Mouse (Mus musculus) heart, postnatal 0 days (tissue): ENCODE data around the gene Lmbr1l. TPM values are rescaled to one million over a fixed set of nuclear protein-coding genes. Genes with fewer than 3 reads are reported as not detected.

Source experiments
- ATAC-seq: fragments of 200-750 bp; cut with Nextera tagmentation; 2 replicates; pipeline ENCODE4 v1.8.0; 2017; ENCODE audit warnings: low read depth, moderate number of reproducible peaks, moderate library complexity; ENCODE audit not compliant: insufficient read depth
- DNase-seq: peaks from one replicate; pipeline ENCODE4 v3.0.0-alpha.2; 2016; ENCODE audit warnings: low spot score
- H3K27ac ChIP-seq: fragments of 300-500 bp; sonication (generic); 2 replicates; pipeline ENCODE4 v1.5.1; 2014; ENCODE audit warnings: low read depth, mild to moderate bottlenecking
- H3K27me3 ChIP-seq: fragments of 300-500 bp; sonication (generic); 2 replicates; pipeline ENCODE4 v1.6.1; 2014; ENCODE audit warnings: low read length, mixed read lengths; ENCODE audit not compliant: control insufficient read depth, insufficient read depth
- H3K36me3 ChIP-seq: fragments of 300-500 bp; sonication (generic); replicated peaks from 2 replicates; pipeline ENCODE4 v1.6.1; 2014; ENCODE audit warnings: low read length, mixed read lengths; ENCODE audit not compliant: control insufficient read depth, insufficient read depth
- H3K4me1 ChIP-seq: fragments of 300-500 bp; sonication (generic); 2 replicates; pipeline ENCODE4 v1.6.1; 2014; ENCODE audit warnings: antibody characterized with exemption; ENCODE audit not compliant: control insufficient read depth, insufficient read depth
- H3K4me2 ChIP-seq: fragments of 300-500 bp; sonication (generic); 2 replicates; pipeline ENCODE4 v1.6.1; 2014; ENCODE audit warnings: low read depth, mild to moderate bottlenecking, low read length, moderate library complexity
- H3K4me3 ChIP-seq: fragments of 300-500 bp; sonication (generic); 2 replicates; pipeline ENCODE4 v1.5.1; 2014; ENCODE audit warnings: low read depth, low read length
- H3K9ac ChIP-seq: fragments of 300-500 bp; sonication (generic); replicated peaks from 2 replicates; pipeline ENCODE4 v1.6.1; 2014; ENCODE audit warnings: low read depth, low read length, mixed read lengths
- H3K9me3 ChIP-seq: fragments of 300-500 bp; sonication (generic); replicated peaks from 2 replicates; pipeline ENCODE4 v1.6.1; 2016; ENCODE audit warnings: low read length; ENCODE audit not compliant: control insufficient read depth
- CTCF ChIP-seq: IDR thresholded peaks from 2 replicates; pipeline ENCODE4 v1.5.1; 2016; ENCODE audit warnings: antibody characterized with exemption, control low read depth, low read depth
- EP300 ChIP-seq: IDR thresholded peaks from 2 replicates; pipeline ENCODE4 v1.6.1; 2016; ENCODE audit warnings: antibody characterized with exemption, low read depth
- WGBS: fragments of 180-500 bp; shearing (Covaris S2); extraction: QIAGEN DNeasy Blood & Tissue Kit; methylation state at CpG from one replicate; pipeline ENCODE4 v1.1.7; 2014; 5-methylcytosine and 5-hydroxymethylcytosine counted together
- polyA plus RNA-seq: library from polyadenylated mRNA; unstranded; fragments of >200 nt; fragmentation: Nextera tagmentation; extraction: Ambion mirVana; gene quantifications from 2 replicates; pipeline ENCODE4 v1.2.1, GENCODE M21; 2015
- total RNA-seq: library from RNA; depleted of rRNA; stranded (reverse); fragments of >200 nt; gene quantifications from 2 replicates; pipeline ENCODE4 v1.2.3, GENCODE M21; 2014; ENCODE audit warnings: low replicate concordance; rRNA removed

Gene Lmbr1l
- total RNA-seq (25.5 and 28.2 TPM in 2 replicates), polyA plus RNA-seq (8.0 and 9.6 TPM in 2 replicates)

GRCm38 (mm10) chr15:98917538-98918498 lies at the start of gene Lmbr1l:
Lmbr1l (minus strand) TSS chr15:98918231.
- Histone ChIP-seq H3K4me3 (peak within 1 kb of the TSS; percentile 95), H3K27me3 (no peaks in the 10 kb centered on the region), H3K36me3 (peaks cover 26% of the 10 kb centered on the region), H3K9me3 (no peaks in the 10 kb centered on the region), H3K4me1 (peaks cover 12% of the 10 kb centered on the region), H3K9ac (peak within 1 kb of the TSS; percentile 87), H3K27ac (peak within 1 kb of the TSS; percentile 97), H3K4me2 (peak within 1 kb of the TSS; percentile 94)
- DNase-seq (peak; percentile 99), ATAC-seq (peak; percentile 96)
- WGBS = under 1% methylated on average over 77 of the region's 82 CpGs
- TF ChIP-seq EP300 (peak; percentile 34; the same call in 1 of the 2 replicates), CTCF (no peak)

- Histone ChIP-seq H3K27me3 (no peaks in the 10 kb centered on the region), H3K9ac (no peak overlapping the region), H3K4me3 (no peak overlapping the region), H3K4me1 (no peaks in the 10 kb centered on the region), H3K9me3 (no peaks in the 10 kb centered on the region), H3K27ac (no peak overlapping the region), H3K36me3 (no peaks in the 10 kb centered on the region), H3K4me2 (no peak overlapping the region)
- ATAC-seq (no peak), DNase-seq (no peak)
- TF ChIP-seq EP300 = no peak
- 43% methylated on average over 3 of the region's 3 CpGs for WGBS
These were observed 41.5 kb upstream of the Lmbr1l start for GRCm38 (mm10) chr15:98959531-98959930.

DNA sequence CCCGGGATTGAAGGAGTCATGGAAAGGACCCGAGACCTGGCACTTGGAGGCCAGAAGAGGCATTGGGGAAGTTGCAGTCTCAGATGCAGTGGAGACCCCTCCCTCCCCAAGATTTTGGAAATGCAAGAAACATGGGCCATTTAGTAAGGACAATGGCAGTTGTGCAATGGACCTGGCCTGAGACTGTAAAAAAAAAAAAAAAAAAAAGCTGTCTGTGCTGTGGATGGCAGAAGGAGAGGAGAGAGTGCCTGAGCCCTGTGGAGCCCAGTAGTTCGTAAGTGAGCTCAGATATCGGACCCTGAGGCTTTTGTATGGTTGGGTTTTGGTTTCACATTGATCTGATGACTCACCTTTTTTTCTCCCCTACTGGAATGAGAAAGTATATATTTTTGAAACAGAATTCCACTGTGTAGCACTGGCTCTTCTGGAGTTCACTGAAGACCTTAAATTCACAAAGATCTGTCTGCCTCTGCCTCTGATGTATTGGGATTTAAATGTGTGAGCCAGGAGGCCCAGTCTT lies 40.9 kb upstream of the Lmbr1l start:
- Histone ChIP-seq H3K4me1 (no peaks in the 10 kb centered on the region), H3K27me3 (no peaks in the 10 kb centered on the region), H3K4me2 (no peak overlapping the region), H3K36me3 (no peaks in the 10 kb centered on the region), H3K4me3 (no peak overlapping the region), H3K9me3 (no peaks in the 10 kb centered on the region), H3K27ac (no peak overlapping the region), H3K9ac (no peak overlapping the region)
- WGBS = 87% methylated on average over 4 of the region's 4 CpGs
- TF ChIP-seq EP300 (no peak), CTCF (no peak)
- DNase-seq (no peak), ATAC-seq (no peak)

DNA sequence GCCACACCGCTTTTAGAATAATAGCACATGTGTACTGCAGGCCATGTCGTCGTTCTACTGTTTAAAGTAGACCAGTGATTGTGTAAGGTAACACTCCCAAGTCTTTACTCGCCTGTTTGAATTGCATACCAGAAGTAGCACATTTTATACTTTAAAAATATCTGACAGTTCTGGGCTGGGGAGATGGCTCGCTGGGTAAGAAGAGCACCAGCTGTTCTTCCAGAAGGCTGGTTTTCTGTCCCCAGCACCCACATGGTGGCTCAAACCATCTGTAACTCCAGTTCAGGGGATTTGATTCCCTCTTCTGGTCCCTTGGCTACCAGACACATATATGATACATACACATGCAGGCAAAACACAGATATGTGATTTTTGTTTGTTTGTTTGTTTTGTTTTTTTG lies 39.4 kb upstream of the Lmbr1l start:
- H3K4me3 ChIP-seq = no peak overlapping the region
- no peak for ATAC-seq
- no peaks in the 10 kb centered on the region for H3K9me3 ChIP-seq
- no peaks in the 10 kb centered on the region for H3K4me1 ChIP-seq
- 82% methylated on average over 5 of the region's 5 CpGs for WGBS
- H3K27me3 ChIP-seq = no peaks in the 10 kb centered on the region
- H3K9ac ChIP-seq = no peak overlapping the region
- H3K36me3 ChIP-seq = no peaks in the 10 kb centered on the region
- H3K4me2 ChIP-seq = no peak overlapping the region
- H3K27ac ChIP-seq = no peak overlapping the region
- DNase-seq = no peak
- no peak for TF ChIP-seq EP300
- TF ChIP-seq CTCF = no peak

DNA sequence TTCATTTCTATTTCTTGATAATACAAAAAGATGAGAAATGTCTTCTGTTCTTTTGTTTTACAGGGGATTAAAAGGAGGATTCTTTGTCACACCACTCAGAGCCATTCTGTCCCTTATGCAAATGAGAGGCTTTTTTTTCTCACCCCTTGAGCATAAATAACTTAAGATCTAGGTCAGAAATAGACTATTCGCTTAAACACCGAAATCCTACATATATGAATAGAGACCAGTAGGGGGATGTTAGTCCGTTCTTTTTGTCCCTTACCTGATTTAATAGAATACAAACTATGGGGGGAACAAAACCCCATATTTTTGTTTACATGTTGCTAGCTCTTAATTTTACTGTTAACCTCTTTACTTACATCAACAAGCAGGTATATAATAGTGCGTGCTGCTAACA lies 38.0 kb upstream of the Lmbr1l start:
- Histone ChIP-seq H3K9ac (no peak overlapping the region), H3K4me2 (no peak overlapping the region), H3K27me3 (no peaks in the 10 kb centered on the region), H3K4me1 (no peaks in the 10 kb centered on the region), H3K4me3 (no peak overlapping the region), H3K27ac (no peak overlapping the region), H3K9me3 (no peaks in the 10 kb centered on the region), H3K36me3 (no peaks in the 10 kb centered on the region)
- ATAC-seq (no peak), DNase-seq (no peak)
- no peak for TF ChIP-seq CTCF
- TF ChIP-seq EP300 = no peak
- WGBS = 94% methylated on average over 4 of the region's 4 CpGs
